Mouse (Mus musculus): ENCODE results near the gene Atp2a1. TPM values are rescaled to one million over a fixed set of nuclear protein-coding genes. Genes with fewer than 3 reads are reported as not detected.

The Atp2a1 gene
- polyA plus RNA-seq, 1 experiment from 2014 or later, result 0.33 TPM

- whole genome bisulfite sequencing, result 85% methylated on average over 5 of the region's 5 CpGs
These were observed 4.7 kb downstream of the Atp2a1 start for GRCm38 (mm10) chr7:126458225-126458624.

GRCm38 (mm10) chr7:126456382-126457266, 6.3 kb downstream of the Atp2a1 start:
- peaks cover 6% of the 10 kb centered on the region; the same call in 1 of the 2 replicates for H3K4me1 ChIP-seq
- H3K4me3 ChIP-seq, result no peak overlapping the region
- DNase-seq (ENCODE audit: extremely low spot score, low spot score), result no peak
- WGBS, result 90% methylated on average over 17 of the region's 17 CpGs
- no peak overlapping the region for H3K27ac ChIP-seq
- no peaks in the 10 kb centered on the region for H3K9me3 ChIP-seq
- no peaks in the 10 kb centered on the region for H3K27me3 ChIP-seq (ENCODE audit: poor library complexity, severe bottlenecking)
- no peaks in the 10 kb centered on the region for H3K36me3 ChIP-seq (replicated peaks)

More at GRCm38 (mm10) chr7:126458225-126458624, 4.7 kb downstream of the Atp2a1 start:
- H3K36me3 ChIP-seq (replicated peaks), result no peaks in the 10 kb centered on the region
- no peaks in the 10 kb centered on the region for H3K27me3 ChIP-seq (ENCODE audit: poor library complexity, severe bottlenecking)
- H3K27ac ChIP-seq, result no peak overlapping the region
- H3K9me3 ChIP-seq, result no peaks in the 10 kb centered on the region
- peaks cover 11% of the 10 kb centered on the region for H3K4me1 ChIP-seq
- no peak overlapping the region for H3K4me3 ChIP-seq
- no peak for DNase-seq (ENCODE audit: extremely low spot score, low spot score)

- Histone ChIP-seq H3K9me3 (no peaks in the 10 kb centered on the region), H3K27me3 (ENCODE audit: poor library complexity, severe bottlenecking) (no peaks in the 10 kb centered on the region), H3K4me3 (no peak overlapping the region), H3K27ac (no peak overlapping the region), H3K36me3 (replicated peaks) (no peaks in the 10 kb centered on the region), H3K4me1 (no peaks in the 10 kb centered on the region)
- WGBS, result 85% methylated on average over 2 of the region's 2 CpGs
- no peak for DNase-seq (ENCODE audit: extremely low spot score, low spot score)
These were observed 7.7 kb downstream of the Atp2a1 start for GRCm38 (mm10) chr7:126455242-126455641.

- Histone ChIP-seq H3K9me3 (no peaks in the 10 kb centered on the region), H3K4me3 (no peak overlapping the region), H3K4me1 (no peaks in the 10 kb centered on the region), H3K36me3 (replicated peaks) (no peaks in the 10 kb centered on the region), H3K27me3 (ENCODE audit: poor library complexity, severe bottlenecking) (no peaks in the 10 kb centered on the region), H3K27ac (no peak overlapping the region)
- DNase-seq (ENCODE audit: extremely low spot score, low spot score), result no peak
- WGBS, result 86% methylated on average over 7 of the region's 7 CpGs
These were observed 9.0 kb downstream of the Atp2a1 start for GRCm38 (mm10) chr7:126453861-126454260.

GRCm38 (mm10) chr7:126452244-126452643, 10.7 kb downstream of the Atp2a1 start:
- Histone ChIP-seq H3K4me3 (no peak overlapping the region), H3K27ac (no peak overlapping the region), H3K27me3 (ENCODE audit: poor library complexity, severe bottlenecking) (no peaks in the 10 kb centered on the region), H3K4me1 (no peaks in the 10 kb centered on the region), H3K9me3 (no peaks in the 10 kb centered on the region), H3K36me3 (replicated peaks) (peaks cover 9% of the 10 kb centered on the region)
- no peak for DNase-seq (ENCODE audit: extremely low spot score, low spot score)
- WGBS, result 95% methylated on average over 3 of the region's 3 CpGs

- H3K27ac ChIP-seq, result no peak overlapping the region
- no peaks in the 10 kb centered on the region for H3K4me1 ChIP-seq
- H3K9me3 ChIP-seq, result no peaks in the 10 kb centered on the region
- WGBS, result 93% methylated on average over 6 of the region's 6 CpGs
- H3K27me3 ChIP-seq (ENCODE audit: poor library complexity, severe bottlenecking), result no peaks in the 10 kb centered on the region
- H3K4me3 ChIP-seq, result no peak overlapping the region
- peaks cover 25% of the 10 kb centered on the region for H3K36me3 ChIP-seq (replicated peaks)
- no peak for DNase-seq (ENCODE audit: extremely low spot score, low spot score)
These were observed 12.3 kb downstream of the Atp2a1 start for GRCm38 (mm10) chr7:126450641-126451040.

- 92% methylated on average over 18 of the region's 18 CpGs for WGBS
- no peaks in the 10 kb centered on the region for H3K4me1 ChIP-seq
- H3K27ac ChIP-seq, result no peak overlapping the region
- no peaks in the 10 kb centered on the region for H3K9me3 ChIP-seq
- DNase-seq (ENCODE audit: extremely low spot score, low spot score), result no peak
- H3K4me3 ChIP-seq, result no peak overlapping the region
- H3K36me3 ChIP-seq (replicated peaks), result peaks cover 31% of the 10 kb centered on the region
- H3K27me3 ChIP-seq (ENCODE audit: poor library complexity, severe bottlenecking), result no peaks in the 10 kb centered on the region
These were observed 12.9 kb downstream of the Atp2a1 start for GRCm38 (mm10) chr7:126449991-126450390.

- no peak for DNase-seq (ENCODE audit: extremely low spot score, low spot score)
- 95% methylated on average over 19 of the region's 19 CpGs for WGBS
- peaks cover 44% of the 10 kb centered on the region for H3K36me3 ChIP-seq (replicated peaks)
- no peaks in the 10 kb centered on the region for H3K9me3 ChIP-seq
- no peaks in the 10 kb centered on the region for H3K4me1 ChIP-seq
- no peak overlapping the region for H3K4me3 ChIP-seq
- no peaks in the 10 kb centered on the region for H3K27me3 ChIP-seq (ENCODE audit: poor library complexity, severe bottlenecking)
- H3K27ac ChIP-seq, result no peak overlapping the region
These were observed 14.4 kb downstream of the Atp2a1 start for GRCm38 (mm10) chr7:126448481-126448880.

GRCm38 (mm10) chr7:126446217-126446616, 16.7 kb downstream of the Atp2a1 start:
- Histone ChIP-seq H3K4me1 (no peaks in the 10 kb centered on the region), H3K27me3 (ENCODE audit: poor library complexity, severe bottlenecking) (no peaks in the 10 kb centered on the region), H3K4me3 (no peak overlapping the region), H3K9me3 (no peaks in the 10 kb centered on the region), H3K36me3 (replicated peaks) (peaks cover 58% of the 10 kb centered on the region), H3K27ac (no peak overlapping the region)
- WGBS, result 92% methylated on average over 21 of the region's 21 CpGs
- DNase-seq (ENCODE audit: extremely low spot score, low spot score), result no peak

GRCm38 (mm10) chr7:126445104-126445815, 17.6 kb downstream of the Atp2a1 start:
- 94% methylated on average over 15 of the region's 15 CpGs for WGBS
- no peak for DNase-seq (ENCODE audit: extremely low spot score, low spot score)
- H3K36me3 ChIP-seq (replicated peaks), result peaks cover 62% of the 10 kb centered on the region

GRCm38 (mm10) chr7:126444536-126444935, 18.4 kb downstream of the Atp2a1 start:
- DNase-seq (ENCODE audit: extremely low spot score, low spot score), result no peak
- no peaks in the 10 kb centered on the region for H3K9me3 ChIP-seq
- H3K4me1 ChIP-seq, result no peaks in the 10 kb centered on the region
- H3K4me3 ChIP-seq, result no peak overlapping the region
- H3K27me3 ChIP-seq (ENCODE audit: poor library complexity, severe bottlenecking), result no peaks in the 10 kb centered on the region
- peaks cover 65% of the 10 kb centered on the region for H3K36me3 ChIP-seq (replicated peaks)
- WGBS, result 92% methylated on average over 9 of the region's 9 CpGs
- H3K27ac ChIP-seq, result no peak overlapping the region

More at GRCm38 (mm10) chr7:126445104-126445815, 17.6 kb downstream of the Atp2a1 start:
- Histone ChIP-seq H3K4me1 (no peaks in the 10 kb centered on the region), H3K27me3 (ENCODE audit: poor library complexity, severe bottlenecking) (no peaks in the 10 kb centered on the region), H3K9me3 (no peaks in the 10 kb centered on the region), H3K4me3 (no peak overlapping the region), H3K27ac (no peak overlapping the region)

- H3K36me3 ChIP-seq (replicated peaks), result peaks cover 65% of the 10 kb centered on the region
- no peak for DNase-seq (ENCODE audit: extremely low spot score, low spot score)
- H3K27ac ChIP-seq, result no peak overlapping the region
- no peaks in the 10 kb centered on the region for H3K27me3 ChIP-seq (ENCODE audit: poor library complexity, severe bottlenecking)
- no peaks in the 10 kb centered on the region for H3K4me1 ChIP-seq
- no peaks in the 10 kb centered on the region for H3K9me3 ChIP-seq
- 94% methylated on average over 10 of the region's 10 CpGs for WGBS
- no peak overlapping the region for H3K4me3 ChIP-seq
These were observed 18.9 kb downstream of the Atp2a1 start for GRCm38 (mm10) chr7:126443997-126444396.

- no peak for DNase-seq (ENCODE audit: extremely low spot score, low spot score)
- peaks cover 47% of the 10 kb centered on the region for H3K36me3 ChIP-seq (replicated peaks)
- WGBS, result 92% methylated on average over 9 of the region's 9 CpGs
- H3K27me3 ChIP-seq (ENCODE audit: poor library complexity, severe bottlenecking), result no peaks in the 10 kb centered on the region
- no peak overlapping the region for H3K4me3 ChIP-seq
- peaks cover 5% of the 10 kb centered on the region; the same call in 1 of the 2 replicates for H3K4me1 ChIP-seq
- H3K27ac ChIP-seq, result peak overlapping the region; percentile 6; the same call in 1 of the 2 replicates
- no peaks in the 10 kb centered on the region for H3K9me3 ChIP-seq
These were observed 22.8 kb downstream of the Atp2a1 start for GRCm38 (mm10) chr7:126440134-126440533.
